Mouse (Mus musculus) neural tube, embryonic 14.5 days (tissue): ENCODE data around the gene Map1a. TPM values are rescaled to one million over a fixed set of nuclear protein-coding genes. Genes with fewer than 3 reads are reported as not detected.

Source experiments
- ATAC-seq: fragments of 200-750 bp; cut with Nextera tagmentation; 2 replicates; pipeline ENCODE4 v1.8.0; 2017; ENCODE audit warnings: low read depth, mild to moderate bottlenecking, moderate TSS enrichment, moderate library complexity
- H3K27ac ChIP-seq: fragments of 300-500 bp; sonication (generic); 2 replicates; pipeline ENCODE4 v1.5.1; 2014; ENCODE audit warnings: low read depth, mild to moderate bottlenecking, control low read depth, low read length, moderate library complexity, mixed read lengths
- H3K27me3 ChIP-seq: fragments of 300-500 bp; sonication (generic); 2 replicates; pipeline ENCODE4 v1.6.1; 2014; ENCODE audit warnings: low read length; ENCODE audit not compliant: control insufficient read depth, insufficient read depth
- H3K36me3 ChIP-seq: fragments of 300-500 bp; sonication (generic); 2 replicates; pipeline ENCODE4 v1.6.1; 2014; ENCODE audit warnings: low read length, mixed read lengths; ENCODE audit not compliant: control insufficient read depth, insufficient read depth
- H3K4me1 ChIP-seq: fragments of 300-500 bp; sonication (generic); 2 replicates; pipeline ENCODE4 v1.6.1; 2014; ENCODE audit warnings: low read length; ENCODE audit not compliant: control insufficient read depth, insufficient read depth
- H3K4me2 ChIP-seq: fragments of 300-500 bp; sonication (generic); 2 replicates; pipeline ENCODE4 v1.6.1; 2014; ENCODE audit warnings: mild to moderate bottlenecking, low read depth, low read length, control low read depth
- H3K4me3 ChIP-seq: fragments of 300-500 bp; sonication (generic); 2 replicates; pipeline ENCODE4 v1.5.1; 2014; ENCODE audit warnings: low read depth, low read length, control low read depth, mixed read lengths
- H3K9ac ChIP-seq: fragments of 300-500 bp; sonication (generic); replicated peaks from 2 replicates; pipeline ENCODE4 v1.6.1; 2014; ENCODE audit warnings: low read depth, mild to moderate bottlenecking, control low read depth, low read length, mixed read lengths
- H3K9me3 ChIP-seq: fragments of 300-500 bp; sonication (generic); 2 replicates; pipeline ENCODE4 v1.6.1; 2016; ENCODE audit warnings: low read length; ENCODE audit not compliant: control insufficient read depth
- WGBS: fragments of 180-500 bp; shearing (Covaris S2); extraction: QIAGEN DNeasy Blood & Tissue Kit; methylation state at CpG from one replicate; pipeline ENCODE4 v1.1.7; 2014; 5-methylcytosine and 5-hydroxymethylcytosine counted together
- polyA plus RNA-seq: library from polyadenylated mRNA; unstranded; fragments of >200 nt; fragmentation: Nextera tagmentation; extraction: Ambion mirVana; gene quantifications from 2 replicates; pipeline ENCODE4 v1.2.1, GENCODE M21; 2014

Gene Map1a
- 39.7 and 65.1 TPM in 2 replicates for polyA plus RNA-seq

GRCm38 (mm10) chr2:121288901-121289729, at the start of gene Map1a:
Gene Map1a, plus strand, starts transcription at chr2:121289600.
- H3K9me3 ChIP-seq, result no peaks in the 10 kb centered on the region
- peak; percentile 97 for ATAC-seq
- WGBS, result under 1% methylated on average over 48 of the region's 48 CpGs
- H3K9ac ChIP-seq, result peak within 1 kb of the TSS; percentile 39
- no peaks in the 10 kb centered on the region for H3K27me3 ChIP-seq
- peak within 1 kb of the TSS; percentile 88 for H3K4me2 ChIP-seq
- H3K27ac ChIP-seq, result peak within 1 kb of the TSS; percentile 84
- peaks cover 22% of the 10 kb centered on the region for H3K4me1 ChIP-seq
- H3K36me3 ChIP-seq, result no peaks in the 10 kb centered on the region
- H3K4me3 ChIP-seq, result peak within 1 kb of the TSS; percentile 46

GRCm38 (mm10) chr2:121244099-121244498, 45.3 kb upstream of the Map1a start:
- no peak overlapping the region for H3K9ac ChIP-seq
- peaks cover 60% of the 10 kb centered on the region for H3K36me3 ChIP-seq
- H3K9me3 ChIP-seq, result no peaks in the 10 kb centered on the region
- no peak overlapping the region for H3K27ac ChIP-seq
- no peaks in the 10 kb centered on the region for H3K27me3 ChIP-seq
- no peak for ATAC-seq
- H3K4me1 ChIP-seq, result no peaks in the 10 kb centered on the region
- H3K4me3 ChIP-seq, result no peak overlapping the region
- 95% methylated on average over 5 of the region's 5 CpGs for WGBS
- no peak overlapping the region for H3K4me2 ChIP-seq

GRCm38 (mm10) chr2:121249758-121250157, 39.6 kb upstream of the Map1a start:
- WGBS, result 96% methylated on average over 2 of the region's 2 CpGs
- Histone ChIP-seq H3K27ac (no peak overlapping the region), H3K27me3 (no peaks in the 10 kb centered on the region), H3K4me2 (no peak overlapping the region), H3K4me1 (no peaks in the 10 kb centered on the region), H3K9ac (no peak overlapping the region), H3K4me3 (no peak overlapping the region), H3K36me3 (peaks cover 88% of the 10 kb centered on the region), H3K9me3 (no peaks in the 10 kb centered on the region)
- no peak for ATAC-seq

- 0 out of 2 replicates have a peak overlapping the region, but pooled peaks have one; percentile 0 for H3K4me3 ChIP-seq
- H3K27me3 ChIP-seq, result no peaks in the 10 kb centered on the region
- ATAC-seq, result no peak
- WGBS, result 52% methylated on average over 8 of the region's 8 CpGs
- H3K9ac ChIP-seq, result no peak overlapping the region
- H3K9me3 ChIP-seq, result no peaks in the 10 kb centered on the region
- peaks cover 31% of the 10 kb centered on the region for H3K4me1 ChIP-seq
- peak overlapping the region; percentile 80; the same call in 1 of the 2 replicates for H3K4me2 ChIP-seq
- peaks cover 20% of the 10 kb centered on the region; the same call in 1 of the 2 replicates for H3K36me3 ChIP-seq
- H3K27ac ChIP-seq, result no peak overlapping the region
Measured at GRCm38 (mm10) chr2:121268446-121268845, 21.0 kb upstream of the Map1a start.

GRCm38 (mm10) chr2:121270521-121271235, 18.7 kb upstream of the Map1a start:
- Histone ChIP-seq H3K9ac (peak overlapping the region; percentile 74), H3K4me1 (peaks cover 31% of the 10 kb centered on the region), H3K4me2 (peak overlapping the region; percentile 80), H3K4me3 (peak overlapping the region; percentile 68), H3K27ac (peak overlapping the region; percentile 90), H3K9me3 (no peaks in the 10 kb centered on the region), H3K27me3 (no peaks in the 10 kb centered on the region), H3K36me3 (peaks cover 14% of the 10 kb centered on the region; the same call in 1 of the 2 replicates)
- 2% methylated on average over 32 of the region's 35 CpGs for WGBS
- peak; percentile 88 for ATAC-seq

- under 1% methylated on average over 37 of the region's 37 CpGs for WGBS
Measured at GRCm38 (mm10) chr2:121271236-121271927, 18.0 kb upstream of the Map1a start, which contains the start of gene Trp53bp1. Gene Trp53bp1, minus strand, starts transcription at chr2:121271407.

GRCm38 (mm10) chr2:121271928-121272516, 17.4 kb upstream of the Map1a start:
- WGBS, result 16% methylated on average over 4 of the region's 4 CpGs
- H3K4me3 ChIP-seq, result peak overlapping the region; percentile 68
- peak overlapping the region; percentile 54 for H3K4me2 ChIP-seq
- H3K9me3 ChIP-seq, result no peaks in the 10 kb centered on the region
- peaks cover 31% of the 10 kb centered on the region for H3K4me1 ChIP-seq
- H3K36me3 ChIP-seq, result peaks cover 14% of the 10 kb centered on the region; the same call in 1 of the 2 replicates
- H3K27me3 ChIP-seq, result no peaks in the 10 kb centered on the region
- ATAC-seq, result no peak
- H3K9ac ChIP-seq, result peak overlapping the region; percentile 74
- peak overlapping the region; percentile 90 for H3K27ac ChIP-seq

More at GRCm38 (mm10) chr2:121271236-121271927, 18.0 kb upstream of the Map1a start, which contains the start of gene Trp53bp1:
- peak within 1 kb of the TSS; percentile 68 for H3K4me3 ChIP-seq
- H3K4me1 ChIP-seq, result peaks cover 31% of the 10 kb centered on the region
- H3K36me3 ChIP-seq, result peaks cover 14% of the 10 kb centered on the region; the same call in 1 of the 2 replicates
- peak within 1 kb of the TSS; percentile 74 for H3K9ac ChIP-seq
- peak within 1 kb of the TSS; percentile 80 for H3K4me2 ChIP-seq
- no peaks in the 10 kb centered on the region for H3K9me3 ChIP-seq
- peak within 1 kb of the TSS; percentile 90 for H3K27ac ChIP-seq
- no peaks in the 10 kb centered on the region for H3K27me3 ChIP-seq
- ATAC-seq, result peak; percentile 99

GRCm38 (mm10) chr2:121287850-121288249, 1.6 kb upstream of the Map1a start:
- ATAC-seq, result no peak
- Histone ChIP-seq H3K4me3 (no peak overlapping the region), H3K36me3 (no peaks in the 10 kb centered on the region), H3K27me3 (no peaks in the 10 kb centered on the region), H3K9ac (no peak overlapping the region), H3K27ac (peak overlapping the region; percentile 84), H3K9me3 (no peaks in the 10 kb centered on the region), H3K4me2 (no peak overlapping the region), H3K4me1 (peaks cover 20% of the 10 kb centered on the region)
- WGBS, result 35% methylated on average over 2 of the region's 2 CpGs
